Mouse (Mus musculus) liver, embryonic 15.5 days (tissue): ENCODE measurements around the gene Mgrn1. TPM values are rescaled to one million over a fixed set of nuclear protein-coding genes. Genes with fewer than 3 reads are reported as not detected.

Source experiments
- ATAC-seq: fragments of 200-750 bp; cut with Nextera tagmentation; 2 replicates; pipeline ENCODE4 v1.8.0; 2017; ENCODE audit warnings: moderate number of reproducible peaks, mild to moderate bottlenecking, moderate library complexity; ENCODE audit not compliant: insufficient read depth
- H3K27ac ChIP-seq: fragments of 300-500 bp; sonication (generic); replicated peaks from 2 replicates; pipeline ENCODE4 v1.5.1; 2015; ENCODE audit warnings: mild to moderate bottlenecking, inconsistent platforms
- H3K27me3 ChIP-seq: fragments of 300-500 bp; sonication (generic); 2 replicates; pipeline ENCODE4 v1.6.1; 2015; ENCODE audit warnings: mild to moderate bottlenecking, inconsistent platforms
- H3K36me3 ChIP-seq: fragments of 300-500 bp; sonication (generic); replicated peaks from 2 replicates; pipeline ENCODE4 v1.6.1; 2015; ENCODE audit warnings: moderate library complexity, mild to moderate bottlenecking, inconsistent platforms
- H3K4me1 ChIP-seq: fragments of 300-500 bp; sonication (generic); replicated peaks from 2 replicates; pipeline ENCODE4 v1.6.1; 2015; ENCODE audit warnings: inconsistent platforms
- H3K4me2 ChIP-seq: fragments of 300-500 bp; sonication (generic); 2 replicates; pipeline ENCODE4 v1.6.1; 2015; ENCODE audit warnings: moderate library complexity, mild to moderate bottlenecking, inconsistent platforms
- H3K4me3 ChIP-seq: fragments of 300-500 bp; sonication (generic); replicated peaks from 2 replicates; pipeline ENCODE4 v1.5.1; 2015; ENCODE audit warnings: mild to moderate bottlenecking, inconsistent platforms
- H3K9ac ChIP-seq: fragments of 300-500 bp; sonication (generic); 2 replicates; pipeline ENCODE4 v1.6.1; 2015; ENCODE audit warnings: moderate library complexity, mild to moderate bottlenecking, inconsistent platforms
- H3K9me3 ChIP-seq: fragments of 300-500 bp; sonication (generic); replicated peaks from 2 replicates; pipeline ENCODE4 v1.6.1; 2016; ENCODE audit warnings: inconsistent platforms
- WGBS: fragments of 180-500 bp; shearing (Covaris S2); methylation state at CpG from one replicate; pipeline ENCODE4 v1.1.7; 2015; ENCODE audit warnings: mixed read lengths; ENCODE audit not compliant: insufficient replicate concordance; 5-methylcytosine and 5-hydroxymethylcytosine counted together
- polyA plus RNA-seq: library from polyadenylated mRNA; unstranded; fragments of >200 nt; fragmentation: Nextera tagmentation; extraction: Ambion mirVana; gene quantifications from 2 replicates; pipeline ENCODE4 v1.2.1, GENCODE M21; 2015

Mgrn1 gene
- polyA plus RNA-seq, 1 experiment from 2014 or later: 25.4 TPM

DNA sequence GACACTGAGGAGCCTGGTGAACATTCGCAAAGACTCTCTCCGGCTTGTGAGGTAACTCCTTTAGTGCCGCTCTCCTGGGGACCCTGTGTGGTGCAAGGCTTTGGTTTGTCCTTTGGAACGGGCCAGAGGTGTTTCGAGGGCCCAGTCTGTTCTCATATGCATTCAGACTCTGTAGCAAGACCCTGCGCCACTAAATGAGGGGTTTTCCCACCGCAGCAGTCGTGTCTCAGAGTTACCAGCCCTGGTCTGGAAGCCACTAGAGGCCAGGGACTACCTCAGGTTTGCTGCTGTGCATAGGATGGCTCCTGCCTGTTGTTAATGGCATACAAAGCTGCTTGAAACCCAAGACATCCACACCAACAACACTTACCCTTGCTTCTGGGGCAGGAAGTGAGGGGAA lies 24.7 kb downstream of the Mgrn1 start:
- no peak overlapping the region for H3K4me3 ChIP-seq
- no peak for ATAC-seq
- WGBS: 86% methylated on average over 8 of the region's 8 CpGs

GRCm38 (mm10) chr16:4912074-4912648 lies 26.1 kb downstream of the Mgrn1 start:
- Histone ChIP-seq H3K36me3 (peaks cover 57% of the 10 kb centered on the region), H3K4me1 (peaks cover 39% of the 10 kb centered on the region), H3K9me3 (no peaks in the 10 kb centered on the region), H3K27ac (peak overlapping the region; percentile 76), H3K4me3 (no peak overlapping the region), H3K9ac (no peak overlapping the region), H3K4me2 (no peak overlapping the region), H3K27me3 (no peaks in the 10 kb centered on the region)
- 58% methylated on average over 10 of the region's 10 CpGs for WGBS
- ATAC-seq: no peak

More for the DNA sequence above, 24.7 kb downstream of the Mgrn1 start:
- H3K27me3 ChIP-seq: no peaks in the 10 kb centered on the region
- H3K9me3 ChIP-seq: no peaks in the 10 kb centered on the region
- H3K4me1 ChIP-seq: peaks cover 46% of the 10 kb centered on the region
- H3K27ac ChIP-seq: no peak overlapping the region
- no peak overlapping the region for H3K4me2 ChIP-seq
- no peak overlapping the region for H3K9ac ChIP-seq
- peaks cover 44% of the 10 kb centered on the region for H3K36me3 ChIP-seq

DNA sequence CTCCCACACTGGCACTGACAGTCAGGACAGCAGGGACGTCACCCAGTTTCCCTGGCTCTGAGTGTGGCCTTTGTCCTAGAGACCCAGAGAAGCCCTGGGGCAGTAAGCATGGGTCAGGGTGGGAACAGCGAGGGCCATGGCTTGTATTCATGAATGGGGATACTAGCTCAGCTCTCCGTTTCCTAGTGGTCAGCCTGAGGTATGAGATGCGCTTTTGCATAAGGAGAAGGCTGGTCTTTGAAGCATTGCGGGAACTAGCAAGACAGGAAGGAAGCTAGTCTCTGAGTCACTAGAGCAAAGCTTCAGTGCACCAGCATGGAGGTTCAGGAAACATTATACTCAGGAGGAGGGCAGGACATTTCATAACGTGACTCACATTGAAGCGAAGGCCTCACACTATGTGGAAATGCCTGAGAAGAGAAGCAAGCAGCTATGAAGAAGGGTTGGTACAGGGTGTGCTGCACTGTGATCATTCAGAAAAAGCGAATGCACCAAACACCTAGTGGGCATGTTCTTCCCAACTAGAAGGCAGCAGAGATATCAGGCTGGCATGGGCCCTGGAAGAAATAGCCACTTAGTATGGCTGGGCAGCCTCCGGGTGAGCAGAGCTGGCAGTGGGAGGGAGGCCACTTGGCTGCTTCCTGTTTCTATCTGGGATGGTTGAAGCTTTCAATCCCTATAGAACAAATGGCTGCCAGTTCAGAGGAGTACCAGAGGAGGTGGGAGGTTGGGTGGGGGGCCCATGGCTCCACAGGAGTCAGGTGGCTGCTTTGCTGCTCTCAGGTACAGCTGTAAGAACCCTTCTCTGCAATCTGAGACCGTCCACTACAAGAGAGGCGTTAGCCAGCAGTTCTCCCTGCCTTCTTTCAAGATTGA lies 27.1 kb downstream of the Mgrn1 start:
- Histone ChIP-seq H3K4me3 (no peak overlapping the region), H3K9me3 (no peaks in the 10 kb centered on the region), H3K27ac (peak overlapping the region; percentile 76), H3K4me2 (0 out of 2 replicates have a peak overlapping the region, but pooled peaks have one; percentile 29), H3K27me3 (no peaks in the 10 kb centered on the region), H3K4me1 (peaks cover 30% of the 10 kb centered on the region), H3K36me3 (peaks cover 57% of the 10 kb centered on the region), H3K9ac (no peak overlapping the region)
- 50% methylated on average over 11 of the region's 11 CpGs for WGBS
- ATAC-seq: peak; percentile 31; the same call in 1 of the 2 replicates

DNA sequence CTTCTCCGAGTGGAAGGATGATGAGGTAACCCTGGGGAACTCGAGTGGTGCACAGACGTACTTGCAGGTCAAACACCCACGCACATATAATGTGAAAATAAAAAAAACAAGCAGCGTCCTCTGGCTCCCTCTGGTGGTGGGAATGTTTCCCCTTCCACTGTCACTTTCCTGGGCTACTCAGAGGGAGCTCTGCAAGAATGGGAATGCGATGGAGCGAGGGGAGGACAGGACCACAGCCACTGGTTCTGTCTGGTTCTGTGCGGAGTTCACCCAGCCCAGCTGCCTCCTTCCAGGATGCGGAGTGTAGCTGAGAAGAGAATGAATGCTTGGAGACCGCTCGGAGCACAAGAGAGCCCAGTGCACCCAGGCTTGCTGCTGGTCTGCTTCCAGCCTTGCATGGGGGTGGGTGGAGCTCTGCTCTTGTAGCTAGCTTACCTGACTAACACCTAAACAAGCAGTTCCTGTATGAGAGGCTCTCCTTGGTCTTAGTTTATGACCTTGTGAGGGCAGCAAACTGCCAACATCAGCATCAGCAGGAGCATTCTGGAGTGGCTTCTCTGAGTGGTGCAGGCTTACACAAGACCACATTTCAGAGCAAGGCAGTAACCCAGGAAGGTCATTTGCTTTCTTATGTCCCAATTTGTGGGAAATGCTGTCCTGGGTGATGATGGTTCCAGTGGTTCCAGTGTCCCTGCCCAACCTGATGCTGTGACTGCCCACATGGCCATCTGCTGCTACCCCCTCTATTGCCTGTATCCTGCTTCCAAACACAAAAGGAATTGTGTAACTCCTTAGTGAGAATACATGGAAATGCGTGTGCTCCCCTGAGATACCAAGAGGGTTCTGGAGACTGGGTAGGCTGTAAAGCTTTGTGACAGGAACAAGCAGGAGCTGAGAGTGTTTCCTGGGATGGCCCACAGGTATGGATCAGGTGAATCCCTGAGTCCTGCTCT lies 28.0 kb downstream of the Mgrn1 start:
- Histone ChIP-seq H3K4me3 (no peak overlapping the region), H3K9me3 (no peaks in the 10 kb centered on the region), H3K4me2 (0 out of 2 replicates have a peak overlapping the region, but pooled peaks have one; percentile 29), H3K27ac (peak overlapping the region; percentile 76; the same call in 1 of the 2 replicates), H3K4me1 (peaks cover 23% of the 10 kb centered on the region), H3K36me3 (peaks cover 61% of the 10 kb centered on the region), H3K27me3 (no peaks in the 10 kb centered on the region), H3K9ac (no peak overlapping the region)
- 37% methylated on average over 12 of the region's 12 CpGs for WGBS
- ATAC-seq: peak; percentile 30; the same call in 1 of the 2 replicates

GRCm38 (mm10) chr16:4915931-4916330 lies 29.9 kb downstream of the Mgrn1 start:
- no peak overlapping the region for H3K9ac ChIP-seq
- H3K27ac ChIP-seq: no peak overlapping the region
- whole genome bisulfite sequencing: 38% methylated on average over 3 of the region's 3 CpGs
- no peaks in the 10 kb centered on the region for H3K27me3 ChIP-seq
- H3K36me3 ChIP-seq: peaks cover 49% of the 10 kb centered on the region
- ATAC-seq: no peak
- peaks cover 22% of the 10 kb centered on the region for H3K4me1 ChIP-seq
- H3K4me2 ChIP-seq: no peak overlapping the region
- H3K9me3 ChIP-seq: no peaks in the 10 kb centered on the region
- no peak overlapping the region for H3K4me3 ChIP-seq

DNA sequence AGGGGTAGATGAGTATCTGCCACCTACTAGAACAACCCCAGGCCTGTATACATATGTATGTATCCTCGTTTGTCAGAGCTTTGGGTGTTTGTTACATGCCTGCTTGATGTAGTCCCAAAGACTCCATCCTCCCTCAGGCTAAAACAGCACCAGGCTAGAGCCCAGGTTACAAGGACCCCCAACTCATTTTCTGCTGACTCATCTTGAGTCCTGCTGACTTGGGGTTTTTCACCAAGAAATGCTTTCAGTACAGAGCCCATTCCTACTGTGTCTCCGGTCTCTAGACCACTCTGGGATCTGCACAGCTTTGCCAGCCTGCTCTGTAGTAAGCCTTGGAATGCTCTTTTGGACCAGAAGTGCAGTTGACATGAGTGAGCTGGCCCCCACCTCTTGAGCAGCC lies 30.6 kb downstream of the Mgrn1 start:
- Histone ChIP-seq H3K27ac (no peak overlapping the region), H3K4me3 (no peak overlapping the region), H3K4me1 (peaks cover 22% of the 10 kb centered on the region), H3K36me3 (peaks cover 42% of the 10 kb centered on the region; the same call in 1 of the 2 replicates), H3K9ac (no peak overlapping the region), H3K4me2 (no peak overlapping the region), H3K27me3 (no peaks in the 10 kb centered on the region), H3K9me3 (no peaks in the 10 kb centered on the region)
- WGBS: 61% methylated on average over 2 of the region's 2 CpGs
- no peak for ATAC-seq

GRCm38 (mm10) chr16:4920556-4920955 lies 34.5 kb downstream of the Mgrn1 start:
- peaks cover 60% of the 10 kb centered on the region for H3K36me3 ChIP-seq
- H3K4me3 ChIP-seq: no peak overlapping the region
- no peaks in the 10 kb centered on the region for H3K9me3 ChIP-seq
- no peak overlapping the region; the same call in 1 of the 2 replicates for H3K27ac ChIP-seq
- ATAC-seq: no peak
- no peaks in the 10 kb centered on the region; the same call in 1 of the 2 replicates for H3K4me1 ChIP-seq
- 43% methylated on average over 4 of the region's 4 CpGs for WGBS
- no peak overlapping the region for H3K9ac ChIP-seq
- no peak overlapping the region for H3K4me2 ChIP-seq
- H3K27me3 ChIP-seq: no peaks in the 10 kb centered on the region

- no peak for ATAC-seq
- Histone ChIP-seq H3K27ac (no peak overlapping the region), H3K4me1 (peaks cover 5% of the 10 kb centered on the region), H3K27me3 (no peaks in the 10 kb centered on the region), H3K9ac (no peak overlapping the region), H3K4me2 (no peak overlapping the region), H3K36me3 (peaks cover 61% of the 10 kb centered on the region), H3K9me3 (no peaks in the 10 kb centered on the region), H3K4me3 (no peak overlapping the region)
- WGBS: 67% methylated on average over 6 of the region's 6 CpGs
Observed at GRCm38 (mm10) chr16:4922481-4922880, 36.4 kb downstream of the Mgrn1 start.

GRCm38 (mm10) chr16:4923996-4924395 lies 37.9 kb downstream of the Mgrn1 start:
- WGBS: 72% methylated on average over 5 of the region's 5 CpGs
- Histone ChIP-seq H3K36me3 (peaks cover 62% of the 10 kb centered on the region), H3K27me3 (no peaks in the 10 kb centered on the region), H3K27ac (no peak overlapping the region), H3K4me2 (no peak overlapping the region), H3K9me3 (no peaks in the 10 kb centered on the region), H3K4me3 (no peak overlapping the region), H3K4me1 (peaks cover 9% of the 10 kb centered on the region), H3K9ac (no peak overlapping the region)
- no peak for ATAC-seq

DNA sequence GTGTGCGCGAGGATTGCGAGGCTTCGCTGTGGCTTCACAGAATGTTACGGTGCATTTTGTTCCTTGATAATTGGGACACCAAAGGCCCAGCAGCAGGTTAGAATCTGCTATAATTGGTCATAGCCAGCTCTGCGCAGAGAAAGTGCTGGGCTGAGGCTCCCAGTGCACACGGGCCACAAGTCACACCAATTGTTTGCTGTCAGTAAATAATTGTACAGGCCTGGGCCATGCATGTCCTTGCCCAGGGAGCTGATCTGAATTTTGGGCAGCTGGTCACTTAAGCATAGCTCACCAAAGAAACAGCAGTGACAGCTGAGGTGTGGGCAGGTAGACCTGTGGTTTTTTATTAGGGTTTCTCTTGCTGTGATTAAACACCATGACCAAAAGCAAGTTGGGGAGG lies 41.9 kb downstream of the Mgrn1 start:
- no peaks in the 10 kb centered on the region for H3K27me3 ChIP-seq
- 79% methylated on average over 7 of the region's 7 CpGs for WGBS
- no peaks in the 10 kb centered on the region for H3K9me3 ChIP-seq
- ATAC-seq: peak; percentile 55; the same call in 1 of the 2 replicates
- H3K9ac ChIP-seq: no peak overlapping the region
- peak overlapping the region; percentile 38 for H3K27ac ChIP-seq
- H3K4me3 ChIP-seq: no peak overlapping the region
- H3K4me1 ChIP-seq: peaks cover 21% of the 10 kb centered on the region
- H3K36me3 ChIP-seq: peaks cover 80% of the 10 kb centered on the region
- no peak overlapping the region for H3K4me2 ChIP-seq
